Mouse (Mus musculus): ENCODE measurements around the gene Rbfox1.

GRCm38 (mm10) chr16:7275901-7276300 is 1390.7 kb downstream of the Rbfox1 start:
- TF ChIP-seq CTCF (IDR thresholded peaks at IDR 0.05; ENCODE audit: borderline replicate concordance, extremely low read depth, insufficient read depth, insufficient read length) (peak; percentile 12; the same call in 1 of the 2 replicates), POLR2A (IDR thresholded peaks at IDR 0.05; ENCODE audit: borderline replicate concordance, extremely low read depth, insufficient read depth, insufficient read length, poor library complexity, severe bottlenecking) (no peak)

Measured in brain, embryonic 14.5 days (tissue).